Mouse (Mus musculus) G1E-ER4 (cell line): ENCODE data around the gene Cox7a1. TPM values are rescaled to one million over a fixed set of nuclear protein-coding genes. Genes with fewer than 3 reads are reported as not detected.
A peak's percentile ranks its signal among the peaks of the same experiment; 100 is the strongest.

Experiments
- GATA1 ChIP-seq: IDR thresholded peaks from one replicate; pipeline ENCODE4 v1.8.0; 2012; ENCODE audit warnings: low read length, inconsistent platforms
- polyA plus RNA-seq: library from polyadenylated mRNA; stranded (reverse); fragments of >175 nt; gene quantifications from 2 replicates; pipeline ENCODE4 v1.2.3, GENCODE M21; 2012

The Cox7a1 gene
- polyA plus RNA-seq: 8.3 and 9.2 TPM in 2 replicates

- TF ChIP-seq GATA1: peak; percentile 84
Observed at GRCm38 (mm10) chr7:30183879-30184289, at the start of gene Cox7a1. Gene Cox7a1 (plus strand): TSS chr7:30184144.

GRCm38 (mm10) chr7:30136826-30137225 lies 47.1 kb upstream of the Cox7a1 start:
- no peak for TF ChIP-seq GATA1

GRCm38 (mm10) chr7:30143170-30143554 lies 40.8 kb upstream of the Cox7a1 start:
- no peak for TF ChIP-seq GATA1

- TF ChIP-seq GATA1: no peak
Observed at GRCm38 (mm10) chr7:30143555-30144209, 40.3 kb upstream of the Cox7a1 start.

GRCm38 (mm10) chr7:30147011-30147410 lies 36.9 kb upstream of the Cox7a1 start:
- TF ChIP-seq GATA1: no peak

- no peak for TF ChIP-seq GATA1
Observed at GRCm38 (mm10) chr7:30154040-30154439, 29.9 kb upstream of the Cox7a1 start.

GRCm38 (mm10) chr7:30155507-30155906 lies 28.4 kb upstream of the Cox7a1 start:
- TF ChIP-seq GATA1: no peak

- no peak for TF ChIP-seq GATA1
Observed at GRCm38 (mm10) chr7:30163113-30163512, 20.8 kb upstream of the Cox7a1 start.

GRCm38 (mm10) chr7:30164745-30165144 lies 19.2 kb upstream of the Cox7a1 start:
- no peak for TF ChIP-seq GATA1

GRCm38 (mm10) chr7:30168914-30169582 lies 14.9 kb upstream of the Cox7a1 start:
- TF ChIP-seq GATA1: no peak

- no peak for TF ChIP-seq GATA1
Observed at GRCm38 (mm10) chr7:30169583-30170282, 14.2 kb upstream of the Cox7a1 start, which contains the start of gene Zfp146. Gene Zfp146 (minus strand): TSS chr7:30169750.

- TF ChIP-seq GATA1: no peak
Observed at GRCm38 (mm10) chr7:30170283-30170951, 13.5 kb upstream of the Cox7a1 start.

GRCm38 (mm10) chr7:30176474-30176873 lies 7.5 kb upstream of the Cox7a1 start:
- TF ChIP-seq GATA1: no peak

GRCm38 (mm10) chr7:30178256-30178655 lies 5.7 kb upstream of the Cox7a1 start:
- TF ChIP-seq GATA1: no peak

GRCm38 (mm10) chr7:30181308-30181707 lies 2.6 kb upstream of the Cox7a1 start:
- TF ChIP-seq GATA1: no peak
